Mouse (Mus musculus) small intestine, adult 2 months (tissue): Measurements from ENCODE around the gene Iqgap3.

ENCODE experiments used
- CTCF ChIP-seq: fragments of 200-500 bp; IDR thresholded peaks from 2 replicates; pipeline ENCODE4 v1.5.1; 2012; ENCODE audit warnings: low read depth, mild to moderate bottlenecking, control low read depth, inconsistent platforms, low read length, moderate library complexity, mixed read lengths; ENCODE audit not compliant: insufficient replicate concordance, insufficient read length; ENCODE audit errors: extremely low read depth
- POLR2A ChIP-seq: fragments of 200-500 bp; IDR thresholded peaks from 2 replicates; pipeline ENCODE4 v1.6.1; 2012; ENCODE audit warnings: low read depth, mild to moderate bottlenecking, control low read depth, inconsistent platforms, low read length, moderate library complexity

DNA sequence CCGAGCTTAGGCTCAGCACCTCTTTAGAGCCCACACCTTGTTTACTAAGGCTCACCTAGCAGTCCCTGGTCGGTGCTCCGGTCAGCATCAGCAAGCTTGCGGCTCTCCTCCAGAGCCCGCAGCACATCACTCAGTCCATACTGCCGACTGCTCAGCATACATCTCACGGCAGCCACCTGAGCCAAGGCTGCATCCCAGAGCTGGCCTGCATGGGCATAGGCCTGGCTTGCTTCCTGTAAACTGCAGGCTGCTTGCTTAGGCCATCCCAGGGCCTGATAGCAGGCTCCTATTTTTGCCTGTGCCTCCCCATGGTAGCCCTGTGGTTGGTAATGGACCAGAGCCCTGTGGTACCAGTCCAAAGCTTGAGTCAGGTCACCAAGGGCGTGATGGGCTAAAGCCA is 7.0 kb upstream of the Iqgap3 start:
- TF ChIP-seq POLR2A, result no peak
- TF ChIP-seq CTCF, result no peak
